24 mouse cellular contexts compared by ENCODE assay signal in genomic region chr10:97584176-97584575, GRCm38 (mm10). TPM values are rescaled to one million over a fixed set of nuclear protein-coding genes. Genes with fewer than 3 reads are reported as not detected.
DNase-seq lines count a peak whose midpoint lies in the region; ATAC-seq lines count a peak whose summit lies in the region.
"Had no signal": no experiment of that assay in that cellular context is flagged by ENCODE, and none has a peak within 500 bp of the region (broad histone marks: within the 10 kb centered on the region; RNA-seq: fewer than 3 reads in every experiment).

No protein-coding gene starts in this region.

- H3K4me2 ChIP-seq in heart, embryonic 13.5 days, result no peak overlapping the region
- H3K4me2 ChIP-seq in lung, embryonic 16.5 days (ENCODE audit: low read depth, low read length), result no peak overlapping the region
- no peak overlapping the region for H3K4me2 ChIP-seq in embryonic facial prominence, embryonic 12.5 days (replicated peaks)
- H3K4me2 ChIP-seq: midbrain, embryonic 13.5 days; neural tube, embryonic 12.5 days had no signal

- H3K27me3 ChIP-seq in heart, embryonic 13.5 days (replicated peaks), result no peaks in the 10 kb centered on the region
- no peaks in the 10 kb centered on the region for H3K27me3 ChIP-seq in lung, embryonic 16.5 days (ENCODE audit: control insufficient read depth, insufficient read depth, low read depth, low read length)
- no peaks in the 10 kb centered on the region for H3K27me3 ChIP-seq in embryonic facial prominence, embryonic 12.5 days
- H3K27me3 ChIP-seq: CH12.LX; midbrain, embryonic 13.5 days; neural tube, embryonic 12.5 days had no signal

- WGBS in heart, embryonic 13.5 days, result 11% methylated on average over 3 of the region's 3 CpGs
- WGBS in lung, embryonic 16.5 days, result 8% methylated on average over 3 of the region's 3 CpGs
- WGBS in embryonic facial prominence, embryonic 12.5 days, result 15% methylated on average over 3 of the region's 3 CpGs

- H3K9me3 ChIP-seq in heart, embryonic 13.5 days, result no peaks in the 10 kb centered on the region
- H3K9me3 ChIP-seq in lung, embryonic 16.5 days (ENCODE audit: control insufficient read depth, low read length), result no peaks in the 10 kb centered on the region
- H3K9me3 ChIP-seq in embryonic facial prominence, embryonic 12.5 days, result no peaks in the 10 kb centered on the region
- H3K9me3 ChIP-seq: midbrain, embryonic 13.5 days; neural tube, embryonic 12.5 days had no signal

- H3K27ac ChIP-seq in heart, embryonic 13.5 days (replicated peaks), result peak overlapping the region; percentile 69
- peak overlapping the region; percentile 3; the same call in 1 of the 2 replicates for H3K27ac ChIP-seq in lung, embryonic 16.5 days (ENCODE audit: low read length)
- peak overlapping the region; percentile 70 for H3K27ac ChIP-seq in embryonic facial prominence, embryonic 12.5 days
- H3K27ac ChIP-seq: midbrain, embryonic 13.5 days; neural tube, embryonic 12.5 days had no signal

- no peak for ATAC-seq in heart, embryonic 13.5 days (ENCODE audit: extremely low read depth, insufficient number of reproducible peaks, low FRiP score, low TSS enrichment)
- no peak; the same call in 1 of the 2 replicates for ATAC-seq in lung, embryonic 16.5 days (ENCODE audit: low read depth)
- no peak for ATAC-seq in embryonic facial prominence, embryonic 12.5 days (ENCODE audit: insufficient number of reproducible peaks, insufficient read depth, low FRiP score, low TSS enrichment)
- ATAC-seq: hindbrain, embryonic 16.5 days; intestine, embryonic 16.5 days; midbrain, embryonic 13.5 days had no signal

- peaks cover 12% of the 10 kb centered on the region for H3K4me1 ChIP-seq in heart, embryonic 13.5 days
- peaks cover 5% of the 10 kb centered on the region for H3K4me1 ChIP-seq in lung, embryonic 16.5 days (replicated peaks; ENCODE audit: control insufficient read depth, insufficient read depth, low read length)
- peaks cover 6% of the 10 kb centered on the region; the same call in 1 of the 2 replicates for H3K4me1 ChIP-seq in embryonic facial prominence, embryonic 12.5 days
- H3K4me1 ChIP-seq: midbrain, embryonic 13.5 days; neural tube, embryonic 12.5 days had no signal

- intact Hi-C loops in heart, postnatal 14 days (cut with DNase I), result no loop called here

- no peaks in the 10 kb centered on the region for H3K36me3 ChIP-seq in heart, embryonic 13.5 days
- no peaks in the 10 kb centered on the region for H3K36me3 ChIP-seq in lung, embryonic 16.5 days (ENCODE audit: control insufficient read depth, insufficient read depth, low read length)
- no peaks in the 10 kb centered on the region for H3K36me3 ChIP-seq in embryonic facial prominence, embryonic 12.5 days
- H3K36me3 ChIP-seq: midbrain, embryonic 13.5 days; neural tube, embryonic 12.5 days had no signal

- no peak for DNase-seq in heart, postnatal 14 days
- DNase-seq in lung, postnatal 25 days (ENCODE audit: low spot score), result no peak
- peak; percentile 8 for DNase-seq in telencephalon, adult 2 months (ENCODE audit: low read depth, low spot score)
- DNase-seq in embryo, embryonic 11 days, result no peak
- DNase-seq: cerebellum, adult 8-10 months; gastrocnemius, postnatal 10 days; heart, adult 11 months; heart, postnatal 4 days; liver had no signal

- no peak overlapping the region for H3K4me3 ChIP-seq in heart, embryonic 13.5 days
- H3K4me3 ChIP-seq in lung, embryonic 16.5 days (ENCODE audit: low read length), result no peak overlapping the region
- H3K4me3 ChIP-seq in embryonic facial prominence, embryonic 12.5 days, result no peak overlapping the region
- H3K4me3 ChIP-seq: midbrain, embryonic 13.5 days; neural tube, embryonic 12.5 days had no signal

- no peak overlapping the region for H3K9ac ChIP-seq in heart, embryonic 13.5 days
- no peak overlapping the region for H3K9ac ChIP-seq in lung, embryonic 16.5 days (ENCODE audit: low read length)
- H3K9ac ChIP-seq in embryonic facial prominence, embryonic 12.5 days, result no peak overlapping the region
- H3K9ac ChIP-seq: midbrain, embryonic 13.5 days; neural tube, embryonic 12.5 days had no signal

RNA-seq across cellular contexts. Expression of gene Lum, which starts 19.2 kb away (rescaled TPM):
- 89.6 and 94.8 TPM in 2 replicates for polyA plus RNA-seq in heart, embryonic 13.5 days (2015; fragmentation: Nextera tagmentation; extraction: Ambion mirVana)
- 10 to 100 TPM; 87.3 to 94.1 TPM for total RNA-seq in heart, postnatal 14 days (2021)
- polyA plus RNA-seq in lung, embryonic 16.5 days (2015; fragmentation: Nextera tagmentation; extraction: Ambion mirVana), result 46.4 and 58.2 TPM in 2 replicates
- 151 and 185 TPM in 2 replicates for polyA plus RNA-seq in embryonic facial prominence, embryonic 12.5 days (2016; fragmentation: Nextera tagmentation; extraction: Ambion mirVana)
- total RNA-seq: CH12.LX; common myeloid progenitor, adult 5-6 weeks; MEL had no signal

RNA-seq across cellular contexts. Expression of gene Kera, which starts 22.5 kb away (rescaled TPM):
- polyA plus RNA-seq in heart, embryonic 13.5 days (2015; fragmentation: Nextera tagmentation; extraction: Ambion mirVana), result 0.07 and 0.13 TPM in 2 replicates
- total RNA-seq in heart, postnatal 14 days (2021), result not detected
- polyA plus RNA-seq in lung, embryonic 16.5 days (2015; fragmentation: Nextera tagmentation; extraction: Ambion mirVana), result 0.28 and 0.30 TPM in 2 replicates
- polyA plus RNA-seq in embryonic facial prominence, embryonic 12.5 days (2016; fragmentation: Nextera tagmentation; extraction: Ambion mirVana), result 6.6 and 6.7 TPM in 2 replicates
- total RNA-seq: adrenal gland, adult 18-20 months; CH12.LX; common myeloid progenitor, adult 5-6 weeks; heart, postnatal 4 days; layer of hippocampus, adult 18-20 months; left cerebral cortex, adult 18-20 months; left cerebral cortex, postnatal 36 days; MEL had no signal
- polyA plus RNA-seq: hindbrain, embryonic 16.5 days; midbrain, embryonic 13.5 days had no signal

RNA-seq across cellular contexts. Expression of gene Epyc, which starts 59.7 kb away (rescaled TPM):
- polyA plus RNA-seq in heart, embryonic 13.5 days (2015; fragmentation: Nextera tagmentation; extraction: Ambion mirVana), result 0.57 and 0.76 TPM in 2 replicates
- under 1 TPM; 0.12 to 0.26 TPM for total RNA-seq in heart, postnatal 14 days (2021)
- 0.59 and 0.78 TPM in 2 replicates for polyA plus RNA-seq in lung, embryonic 16.5 days (2015; fragmentation: Nextera tagmentation; extraction: Ambion mirVana)
- polyA plus RNA-seq in embryonic facial prominence, embryonic 12.5 days (2016; fragmentation: Nextera tagmentation; extraction: Ambion mirVana), result 4.8 and 6.0 TPM in 2 replicates
- total RNA-seq: CH12.LX; common myeloid progenitor, adult 5-6 weeks; layer of hippocampus, adult 18-20 months; MEL had no signal
- polyA plus RNA-seq: liver, embryonic 16.5 days had no signal

Comparison
In these comparisons a context has a peak if more than half of its experiments do, and no peak if none do; other contexts are left out.
1. H3K27ac ChIP-seq: peak in every context shown above with its lines; median percentile 70 in embryonic facial prominence, embryonic 12.5 days; 69 in heart, embryonic 13.5 days; 3 in lung, embryonic 16.5 days.